17 mouse cellular contexts compared by ENCODE assay signal in the genomic region with DNA sequence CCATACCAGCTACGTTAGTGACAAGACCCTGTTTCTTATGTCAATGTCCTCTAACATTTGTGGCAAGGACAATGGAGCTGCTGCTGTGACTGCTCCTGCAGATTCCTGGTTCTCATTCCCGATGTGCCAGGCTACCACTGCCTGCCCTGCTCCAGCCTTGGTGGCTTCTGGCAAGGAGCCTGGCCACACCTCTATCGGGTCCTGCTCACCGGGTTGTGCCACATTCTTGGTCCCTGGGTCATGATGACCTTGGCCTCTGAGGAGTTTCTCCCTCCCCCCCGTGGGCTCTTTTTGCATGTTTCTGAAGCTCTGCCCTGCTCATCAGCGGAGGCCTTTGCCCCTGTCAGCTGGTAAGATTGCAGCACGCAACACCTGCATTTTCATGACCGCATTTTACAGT. TPM values are rescaled to one million over a fixed set of nuclear protein-coding genes. Genes with fewer than 3 reads are reported as not detected.
DNase-seq lines count a peak whose midpoint lies in the region; ATAC-seq lines count a peak whose summit lies in the region.
"Had no signal": no experiment of that assay in that cellular context is flagged by ENCODE, and none has a peak within 500 bp of the region (broad histone marks: within the 10 kb centered on the region; RNA-seq: fewer than 3 reads in every experiment).

No protein-coding gene starts in this region.

- H3K9ac ChIP-seq in heart, embryonic 15.5 days: no peak overlapping the region
- H3K9ac ChIP-seq in heart, embryonic 12.5 days: no peak overlapping the region
- no peak overlapping the region for H3K9ac ChIP-seq in lung, embryonic 16.5 days (ENCODE audit: low read length)
- H3K9ac ChIP-seq: hindbrain, embryonic 13.5 days; liver, embryonic 12.5 days; midbrain, embryonic 12.5 days had no signal

- no peak overlapping the region for H3K4me2 ChIP-seq in heart, embryonic 15.5 days
- no peak overlapping the region for H3K4me2 ChIP-seq in heart, embryonic 12.5 days
- H3K4me2 ChIP-seq in lung, embryonic 16.5 days (ENCODE audit: low read depth, low read length): no peak overlapping the region
- H3K4me2 ChIP-seq: hindbrain, embryonic 13.5 days; liver, embryonic 12.5 days; midbrain, embryonic 12.5 days had no signal

- H3K27ac ChIP-seq in heart, embryonic 15.5 days: no peak overlapping the region
- no peak overlapping the region for H3K27ac ChIP-seq in heart, embryonic 12.5 days (ENCODE audit: poor library complexity, severe bottlenecking)
- H3K27ac ChIP-seq in lung, embryonic 16.5 days (ENCODE audit: low read length): no peak overlapping the region
- H3K27ac ChIP-seq: hindbrain, embryonic 13.5 days; kidney, postnatal 0 days; liver, embryonic 12.5 days; midbrain, embryonic 12.5 days had no signal

- no peaks in the 10 kb centered on the region for H3K9me3 ChIP-seq in heart, embryonic 15.5 days (replicated peaks)
- H3K9me3 ChIP-seq in heart, embryonic 12.5 days (replicated peaks): 0 out of 2 replicates have a peak, but pooled peaks cover 6% of the 10 kb centered on the region
- no peaks in the 10 kb centered on the region for H3K9me3 ChIP-seq in lung, embryonic 16.5 days (ENCODE audit: control insufficient read depth, low read length)
- H3K9me3 ChIP-seq: hindbrain, embryonic 13.5 days; liver, embryonic 12.5 days had no signal

- peak; percentile 81 for DNase-seq in urinary bladder, postnatal 14 days (ENCODE audit: low spot score)
- no peak for DNase-seq in urinary bladder, adult 2 months (ENCODE audit: low spot score)
- no peak for DNase-seq in layer of hippocampus, adult 18-20 months (ENCODE audit: low spot score in 2 of 2)
- DNase-seq in right cerebral cortex, postnatal 36 days (ENCODE audit: low spot score in 2 of 2): no peak
- DNase-seq: right cerebral cortex, adult 18-20 months; thymus, postnatal 4 days had no signal

- no peak overlapping the region for H3K4me3 ChIP-seq in heart, embryonic 15.5 days
- no peak overlapping the region for H3K4me3 ChIP-seq in heart, embryonic 12.5 days
- H3K4me3 ChIP-seq in lung, embryonic 16.5 days (ENCODE audit: low read length): no peak overlapping the region
- H3K4me3 ChIP-seq: hindbrain, embryonic 13.5 days; liver, embryonic 12.5 days; midbrain, embryonic 12.5 days had no signal

- no peaks in the 10 kb centered on the region for H3K36me3 ChIP-seq in heart, embryonic 15.5 days
- no peaks in the 10 kb centered on the region for H3K36me3 ChIP-seq in heart, embryonic 12.5 days
- no peaks in the 10 kb centered on the region for H3K36me3 ChIP-seq in lung, embryonic 16.5 days (ENCODE audit: control insufficient read depth, insufficient read depth, low read length)
- H3K36me3 ChIP-seq: hindbrain, embryonic 13.5 days; liver, embryonic 12.5 days; midbrain, embryonic 12.5 days had no signal

- H3K27me3 ChIP-seq in heart, embryonic 15.5 days: no peaks in the 10 kb centered on the region
- H3K27me3 ChIP-seq in heart, embryonic 12.5 days (replicated peaks): no peaks in the 10 kb centered on the region
- H3K27me3 ChIP-seq in lung, embryonic 16.5 days (ENCODE audit: control insufficient read depth, insufficient read depth, low read depth, low read length): no peaks in the 10 kb centered on the region
- H3K27me3 ChIP-seq: hindbrain, embryonic 13.5 days; liver, embryonic 12.5 days; midbrain, embryonic 12.5 days had no signal

- WGBS in heart, embryonic 15.5 days: 57% methylated on average over 8 of the region's 8 CpGs
- WGBS in heart, embryonic 12.5 days: 58% methylated on average over 8 of the region's 8 CpGs
- WGBS in lung, embryonic 16.5 days: 62% methylated on average over 8 of the region's 8 CpGs

- ATAC-seq in heart, embryonic 15.5 days (replicated peaks; ENCODE audit: insufficient number of reproducible peaks, insufficient read depth, low FRiP score, low read depth): peak; percentile 59
- no peak for ATAC-seq in heart, embryonic 12.5 days (ENCODE audit: insufficient number of reproducible peaks, low FRiP score)
- peak; percentile 71 for ATAC-seq in lung, embryonic 16.5 days (ENCODE audit: low read depth)
- ATAC-seq in megakaryocyte-erythroid progenitor cell, adult 5-6 weeks (replicated peaks; ENCODE audit: low FRiP score, low TSS enrichment, poor library complexity, severe bottlenecking): no peak
- ATAC-seq: activated CD4-positive, CD25-positive, alpha-beta regulatory T cell, adult 4 months; liver, embryonic 12.5 days had no signal

- H3K4me1 ChIP-seq in heart, embryonic 15.5 days (replicated peaks): peaks cover 11% of the 10 kb centered on the region
- H3K4me1 ChIP-seq in heart, embryonic 12.5 days (replicated peaks): peaks cover 16% of the 10 kb centered on the region
- peaks cover 3% of the 10 kb centered on the region; the same call in 1 of the 2 replicates for H3K4me1 ChIP-seq in lung, embryonic 16.5 days (replicated peaks; ENCODE audit: control insufficient read depth, insufficient read depth, low read length)
- H3K4me1 ChIP-seq: hindbrain, embryonic 13.5 days; liver, embryonic 12.5 days; midbrain, embryonic 12.5 days had no signal

RNA-seq across cellular contexts. Expression of gene Arhgap40, which starts 10.5 kb away (rescaled TPM):
- not detected in 2 replicates for polyA plus RNA-seq in heart, embryonic 15.5 days (2015; fragmentation: Nextera tagmentation; extraction: Ambion mirVana)
- 0.19 TPM in 1 of 2 replicates, not detected in the other for polyA plus RNA-seq in heart, embryonic 12.5 days (2016; fragmentation: Nextera tagmentation; extraction: Ambion mirVana)
- polyA plus RNA-seq in urinary bladder, adult 2 months (2012; rRNA removed): 30.7 and 38.4 TPM in 2 replicates
- not detected in 2 replicates for polyA plus RNA-seq in lung, embryonic 16.5 days (2015; fragmentation: Nextera tagmentation; extraction: Ambion mirVana)
- not detected for total RNA-seq in layer of hippocampus, adult 18-20 months (2021)
- not detected in 2 replicates for total RNA-seq in megakaryocyte-erythroid progenitor cell, adult 5-6 weeks (2014; fragmentation: Nextera tagmentation)
- not detected in 2 replicates for total RNA-seq in megakaryocyte-erythroid progenitor cell, adult 5-6 weeks (2017)
- total RNA-seq: left cerebral cortex, postnatal 14 days had no signal
- polyA plus RNA-seq: activated CD4-positive, CD25-positive, alpha-beta regulatory T cell, adult 4 months; liver, embryonic 12.5 days had no signal

RNA-seq across cellular contexts. Expression of gene Adig, which starts 20.6 kb away (rescaled TPM):
- polyA plus RNA-seq in heart, embryonic 15.5 days (2015; fragmentation: Nextera tagmentation; extraction: Ambion mirVana): not detected in 2 replicates
- not detected in 2 replicates for polyA plus RNA-seq in heart, embryonic 12.5 days (2016; fragmentation: Nextera tagmentation; extraction: Ambion mirVana)
- 4.7 and 9.4 TPM in 2 replicates for polyA plus RNA-seq in urinary bladder, adult 2 months (2012; rRNA removed)
- not detected in 2 replicates for polyA plus RNA-seq in lung, embryonic 16.5 days (2015; fragmentation: Nextera tagmentation; extraction: Ambion mirVana)
- total RNA-seq in layer of hippocampus, adult 18-20 months (2021): not detected
- not detected in 2 replicates for total RNA-seq in megakaryocyte-erythroid progenitor cell, adult 5-6 weeks (2014; fragmentation: Nextera tagmentation)
- not detected in 2 replicates for total RNA-seq in megakaryocyte-erythroid progenitor cell, adult 5-6 weeks (2017)
- total RNA-seq: ES-E14; left cerebral cortex, postnatal 14 days had no signal
- polyA plus RNA-seq: activated CD4-positive, CD25-positive, alpha-beta regulatory T cell, adult 4 months; hindbrain, embryonic 13.5 days; kidney, postnatal 0 days; liver, embryonic 12.5 days; midbrain, embryonic 12.5 days had no signal

Comparison
In these comparisons a context has a peak if more than half of its experiments do, and no peak if none do; other contexts are left out.
1. ATAC-seq: peak in heart, embryonic 15.5 days (single experiment) and lung, embryonic 16.5 days (single experiment); none in heart, embryonic 12.5 days (single experiment) and megakaryocyte-erythroid progenitor cell, adult 5-6 weeks (single experiment).
2. RNA of gene Arhgap40, which starts 10.5 kb away (polyA plus RNA-seq): 30.7 to 38.4 TPM in urinary bladder, adult 2 months; 0.19 TPM in heart, embryonic 12.5 days, not detected in heart, embryonic 15.5 days and not detected in lung, embryonic 16.5 days; every median in the first group is over 10 times any median in the second.